Mouse (Mus musculus) liver, postnatal 0 days (tissue): ENCODE measurements around the gene Heatr5a.

Experiments
- CTCF ChIP-seq: sonication (generic); IDR thresholded peaks from 2 replicates; pipeline ENCODE4 v1.5.1; 2016; ENCODE audit warnings: antibody characterized with exemption, low read depth
- EP300 ChIP-seq: IDR thresholded peaks from 2 replicates; pipeline ENCODE4 v1.6.1; 2016; ENCODE audit warnings: antibody characterized with exemption, low read depth, mild to moderate bottlenecking

DNA sequence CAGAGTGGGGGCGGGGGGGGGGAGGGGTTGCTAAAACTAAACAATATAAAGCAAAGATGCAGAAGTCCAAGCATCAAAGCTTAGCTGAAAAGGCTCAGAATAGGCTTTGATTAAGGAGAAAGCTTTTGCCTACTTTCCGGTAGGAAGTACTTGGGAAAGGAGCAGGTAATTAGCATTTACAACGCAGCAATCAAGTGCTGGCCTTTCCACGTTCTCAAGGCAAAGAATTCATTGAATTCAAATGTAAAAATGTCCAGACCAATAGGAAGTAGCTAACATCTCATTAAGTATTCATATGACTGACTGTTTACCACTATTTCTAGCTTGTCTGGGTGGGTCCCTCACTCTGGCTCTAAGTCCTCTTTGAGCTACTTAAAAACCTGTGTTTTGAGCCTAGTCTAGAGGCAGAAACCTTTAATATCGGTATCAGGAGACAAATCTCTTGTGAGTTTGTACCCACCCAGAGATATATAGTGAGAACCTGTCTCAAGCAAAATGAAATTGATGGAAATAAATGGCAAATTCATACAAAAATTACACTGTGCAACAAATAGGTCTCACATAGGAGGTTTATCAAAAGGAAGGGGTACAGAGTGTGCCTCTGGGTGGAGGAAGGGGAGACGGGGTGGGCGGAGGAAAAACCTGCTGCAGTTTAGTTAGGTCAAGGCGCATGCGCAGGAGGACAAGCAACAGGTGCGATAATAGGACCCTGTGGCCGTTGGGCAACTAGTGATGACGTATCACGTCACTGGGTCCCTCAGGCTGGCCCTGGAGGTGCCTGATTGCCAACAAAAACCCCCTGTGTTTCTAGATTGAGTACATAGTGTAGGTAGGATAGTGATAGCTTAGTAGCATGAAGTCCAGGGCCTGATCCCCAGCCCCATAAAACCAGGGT, 112.7 kb downstream of the Heatr5a start:
- no peak for TF ChIP-seq CTCF
- no peak for TF ChIP-seq EP300
